Mouse (Mus musculus): ENCODE measurements around the gene Gm2a. TPM values are rescaled to one million over a fixed set of nuclear protein-coding genes. Genes with fewer than 3 reads are reported as not detected.
A peak's percentile ranks its signal among the peaks of the same experiment; 100 is the strongest.

Gm2a gene
- 49.4 and 49.9 TPM in 2 replicates for polyA plus RNA-seq (2016; fragmentation: Nextera tagmentation; extraction: Ambion mirVana)

- H3K4me1 ChIP-seq (replicated peaks), result peaks cover 4% of the 10 kb centered on the region; the same call in 1 of the 2 replicates
- peak within 1 kb of the TSS; percentile 86 for H3K4me2 ChIP-seq
- peak within 1 kb of the TSS; percentile 86 for H3K9ac ChIP-seq
- peak; percentile 97 for ATAC-seq (ENCODE audit: insufficient number of reproducible peaks, low FRiP score)
- H3K9me3 ChIP-seq (replicated peaks), result no peaks in the 10 kb centered on the region
- H3K36me3 ChIP-seq, result no peaks in the 10 kb centered on the region
- WGBS, result 2% methylated on average over 40 of the region's 45 CpGs
- peak within 1 kb of the TSS; percentile 82 for H3K27ac ChIP-seq (ENCODE audit: poor library complexity, severe bottlenecking)
- no peaks in the 10 kb centered on the region for H3K27me3 ChIP-seq (replicated peaks)
- peak within 1 kb of the TSS; percentile 75 for H3K4me3 ChIP-seq
These were observed at the start of gene Gm2a for GRCm38 (mm10) chr11:55097463-55098188. Gene Gm2a (plus strand): TSS chr11:55098115.

- Histone ChIP-seq H3K4me2 (no peak overlapping the region), H3K4me3 (no peak overlapping the region), H3K9me3 (replicated peaks) (no peaks in the 10 kb centered on the region), H3K4me1 (replicated peaks) (peaks cover 7% of the 10 kb centered on the region), H3K36me3 (peaks cover 32% of the 10 kb centered on the region), H3K9ac (no peak overlapping the region), H3K27ac (ENCODE audit: poor library complexity, severe bottlenecking) (no peak overlapping the region), H3K27me3 (replicated peaks) (no peaks in the 10 kb centered on the region)
- WGBS, result 58% methylated on average over 7 of the region's 7 CpGs
- no peak for ATAC-seq (ENCODE audit: insufficient number of reproducible peaks, low FRiP score)
These were observed 46.9 kb upstream of the Gm2a start for GRCm38 (mm10) chr11:55050837-55051510.

- no peak for ATAC-seq (ENCODE audit: insufficient number of reproducible peaks, low FRiP score)
- Histone ChIP-seq H3K9ac (no peak overlapping the region), H3K4me1 (replicated peaks) (peaks cover 16% of the 10 kb centered on the region), H3K27me3 (replicated peaks) (no peaks in the 10 kb centered on the region), H3K9me3 (replicated peaks) (no peaks in the 10 kb centered on the region), H3K36me3 (peaks cover 27% of the 10 kb centered on the region), H3K27ac (ENCODE audit: poor library complexity, severe bottlenecking) (no peak overlapping the region), H3K4me2 (no peak overlapping the region), H3K4me3 (no peak overlapping the region)
- WGBS, result 80% methylated on average over 3 of the region's 3 CpGs
These were observed 40.4 kb upstream of the Gm2a start for GRCm38 (mm10) chr11:55057511-55057910.

- Histone ChIP-seq H3K9ac (no peak overlapping the region), H3K4me1 (replicated peaks) (peaks cover 25% of the 10 kb centered on the region), H3K4me3 (no peak overlapping the region), H3K9me3 (replicated peaks) (no peaks in the 10 kb centered on the region), H3K27ac (ENCODE audit: poor library complexity, severe bottlenecking) (no peak overlapping the region), H3K27me3 (replicated peaks) (no peaks in the 10 kb centered on the region), H3K4me2 (no peak overlapping the region), H3K36me3 (peaks cover 22% of the 10 kb centered on the region)
- WGBS, result 77% methylated on average over 5 of the region's 5 CpGs
- no peak for ATAC-seq (ENCODE audit: insufficient number of reproducible peaks, low FRiP score)
These were observed 37.1 kb upstream of the Gm2a start for GRCm38 (mm10) chr11:55060802-55061201.

- no peaks in the 10 kb centered on the region for H3K9me3 ChIP-seq (replicated peaks)
- no peak overlapping the region for H3K4me3 ChIP-seq
- peak overlapping the region; percentile 70 for H3K27ac ChIP-seq (ENCODE audit: poor library complexity, severe bottlenecking)
- no peak overlapping the region for H3K9ac ChIP-seq
- peaks cover 25% of the 10 kb centered on the region for H3K4me1 ChIP-seq (replicated peaks)
- ATAC-seq (ENCODE audit: insufficient number of reproducible peaks, low FRiP score), result no peak
- H3K36me3 ChIP-seq, result peaks cover 18% of the 10 kb centered on the region
- H3K4me2 ChIP-seq, result no peak overlapping the region
- 16% methylated on average over 5 of the region's 5 CpGs for WGBS
- no peaks in the 10 kb centered on the region for H3K27me3 ChIP-seq (replicated peaks)
These were observed 35.1 kb upstream of the Gm2a start for GRCm38 (mm10) chr11:55062856-55063255.

GRCm38 (mm10) chr11:55066921-55067320 is 31.0 kb upstream of the Gm2a start:
- peaks cover 21% of the 10 kb centered on the region for H3K4me1 ChIP-seq (replicated peaks)
- no peak overlapping the region for H3K4me2 ChIP-seq
- 53% methylated on average over 4 of the region's 4 CpGs for WGBS
- no peak overlapping the region for H3K9ac ChIP-seq
- no peak for ATAC-seq (ENCODE audit: insufficient number of reproducible peaks, low FRiP score)
- no peaks in the 10 kb centered on the region for H3K36me3 ChIP-seq
- no peaks in the 10 kb centered on the region for H3K27me3 ChIP-seq (replicated peaks)
- H3K27ac ChIP-seq (ENCODE audit: poor library complexity, severe bottlenecking), result no peak overlapping the region
- no peak overlapping the region for H3K4me3 ChIP-seq
- no peaks in the 10 kb centered on the region for H3K9me3 ChIP-seq (replicated peaks)

GRCm38 (mm10) chr11:55069023-55069422 is 28.9 kb upstream of the Gm2a start:
- no peaks in the 10 kb centered on the region for H3K27me3 ChIP-seq (replicated peaks)
- no peak overlapping the region for H3K4me2 ChIP-seq
- no peaks in the 10 kb centered on the region for H3K9me3 ChIP-seq (replicated peaks)
- no peak overlapping the region for H3K4me3 ChIP-seq
- WGBS, result 34% methylated on average over 2 of the region's 2 CpGs
- peak overlapping the region; percentile 22; the same call in 1 of the 2 replicates for H3K27ac ChIP-seq (ENCODE audit: poor library complexity, severe bottlenecking)
- H3K4me1 ChIP-seq (replicated peaks), result peaks cover 21% of the 10 kb centered on the region
- 0 out of 2 replicates have a peak, but pooled peaks have one; percentile 29 for ATAC-seq (ENCODE audit: insufficient number of reproducible peaks, low FRiP score)
- H3K36me3 ChIP-seq, result no peaks in the 10 kb centered on the region
- no peak overlapping the region for H3K9ac ChIP-seq

- H3K36me3 ChIP-seq, result no peaks in the 10 kb centered on the region
- 88% methylated on average over 5 of the region's 5 CpGs for WGBS
- no peak for ATAC-seq (ENCODE audit: insufficient number of reproducible peaks, low FRiP score)
- no peaks in the 10 kb centered on the region for H3K9me3 ChIP-seq (replicated peaks)
- no peak overlapping the region for H3K27ac ChIP-seq (ENCODE audit: poor library complexity, severe bottlenecking)
- H3K4me3 ChIP-seq, result no peak overlapping the region
- peaks cover 38% of the 10 kb centered on the region for H3K4me1 ChIP-seq (replicated peaks)
- H3K27me3 ChIP-seq (replicated peaks), result no peaks in the 10 kb centered on the region
- no peak overlapping the region for H3K4me2 ChIP-seq
- no peak overlapping the region for H3K9ac ChIP-seq
These were observed 26.6 kb upstream of the Gm2a start for GRCm38 (mm10) chr11:55071344-55071743.

GRCm38 (mm10) chr11:55072467-55072866 is 25.4 kb upstream of the Gm2a start:
- Histone ChIP-seq H3K4me2 (no peak overlapping the region), H3K4me1 (replicated peaks) (peaks cover 48% of the 10 kb centered on the region), H3K9ac (no peak overlapping the region), H3K27ac (ENCODE audit: poor library complexity, severe bottlenecking) (no peak overlapping the region), H3K4me3 (no peak overlapping the region), H3K36me3 (no peaks in the 10 kb centered on the region), H3K27me3 (replicated peaks) (no peaks in the 10 kb centered on the region), H3K9me3 (replicated peaks) (no peaks in the 10 kb centered on the region)
- ATAC-seq (ENCODE audit: insufficient number of reproducible peaks, low FRiP score), result no peak
- WGBS, result 81% methylated on average over 8 of the region's 8 CpGs

- Histone ChIP-seq H3K27ac (ENCODE audit: poor library complexity, severe bottlenecking) (peak overlapping the region; percentile 80), H3K4me3 (no peak overlapping the region), H3K4me1 (replicated peaks) (peaks cover 50% of the 10 kb centered on the region), H3K4me2 (peak overlapping the region; percentile 12; the same call in 1 of the 2 replicates), H3K9ac (peak overlapping the region; percentile 33; the same call in 1 of the 2 replicates), H3K9me3 (replicated peaks) (no peaks in the 10 kb centered on the region), H3K36me3 (no peaks in the 10 kb centered on the region), H3K27me3 (replicated peaks) (no peaks in the 10 kb centered on the region)
- WGBS, result 65% methylated on average over 10 of the region's 10 CpGs
- ATAC-seq (ENCODE audit: insufficient number of reproducible peaks, low FRiP score), result no peak
These were observed 24.7 kb upstream of the Gm2a start for GRCm38 (mm10) chr11:55073191-55073590.

- Histone ChIP-seq H3K4me1 (replicated peaks) (peaks cover 52% of the 10 kb centered on the region), H3K9me3 (replicated peaks) (peaks cover 4% of the 10 kb centered on the region; the same call in 1 of the 2 replicates), H3K4me3 (no peak overlapping the region), H3K27me3 (replicated peaks) (no peaks in the 10 kb centered on the region), H3K4me2 (peak overlapping the region; percentile 41), H3K9ac (0 out of 2 replicates have a peak overlapping the region, but pooled peaks have one; percentile 1), H3K27ac (ENCODE audit: poor library complexity, severe bottlenecking) (peak overlapping the region; percentile 59), H3K36me3 (no peaks in the 10 kb centered on the region)
- ATAC-seq (ENCODE audit: insufficient number of reproducible peaks, low FRiP score), result no peak
- 41% methylated on average over 2 of the region's 2 CpGs for WGBS
These were observed 22.3 kb upstream of the Gm2a start for GRCm38 (mm10) chr11:55075602-55076001.

Measured in heart, embryonic 12.5 days (tissue).